Mouse (Mus musculus) heart, embryonic 10.5 days (tissue): Measurements from ENCODE around the gene Wfdc15a. TPM values are rescaled to one million over a fixed set of nuclear protein-coding genes. Genes with fewer than 3 reads are reported as not detected.

Experiments
- polyA plus RNA-seq: library from polyadenylated mRNA; unstranded; fragments of >200 nt; fragmentation: Nextera tagmentation; extraction: Ambion mirVana; gene quantifications from 2 replicates; pipeline ENCODE4 v1.2.1, GENCODE M21; 2016

The Wfdc15a gene
- polyA plus RNA-seq, 1 experiment from 2014 or later = not detected

Other genes starting within 250 kb of the Wfdc15a start
- gene Ywhab, start 205.2 kb downstream of the Wfdc15a start, polyA plus RNA-seq = 274 and 296 TPM in 2 replicates
- gene Pabpc1l, start 174.7 kb downstream of the Wfdc15a start, polyA plus RNA-seq = 0.63 and 1.1 TPM in 2 replicates
- gene Stk4, start 129.8 kb downstream of the Wfdc15a start, polyA plus RNA-seq = 20.5 and 23.6 TPM in 2 replicates
- gene Tomm34, start 129.0 kb downstream of the Wfdc15a start, polyA plus RNA-seq = 58.7 and 65.0 TPM in 2 replicates
- gene Kcns1, start 29.0 kb downstream of the Wfdc15a start, polyA plus RNA-seq = not detected in 2 replicates
- gene Wfdc5, start 17.4 kb downstream of the Wfdc15a start, polyA plus RNA-seq = not detected in 2 replicates
- not detected in 2 replicates for gene Wfdc12, start 9.5 kb downstream of the Wfdc15a start, polyA plus RNA-seq
- gene Wfdc15b, start 21.5 kb upstream of the Wfdc15a start, polyA plus RNA-seq = not detected in 2 replicates
- not detected in 2 replicates for gene Svs2, start 38.3 kb upstream of the Wfdc15a start, polyA plus RNA-seq
- not detected in 2 replicates for gene Svs3b, start 56.5 kb upstream of the Wfdc15a start, polyA plus RNA-seq
- gene Svs4, start 78.3 kb upstream of the Wfdc15a start, polyA plus RNA-seq = not detected in 2 replicates
- not detected in 2 replicates for gene Svs3a, start 89.1 kb upstream of the Wfdc15a start, polyA plus RNA-seq
- gene Svs6, start 116.6 kb upstream of the Wfdc15a start, polyA plus RNA-seq = not detected in 2 replicates
- not detected in 2 replicates for gene Svs5, start 132.6 kb upstream of the Wfdc15a start, polyA plus RNA-seq
- 0.92 TPM in 1 of 2 replicates, not detected in the other for gene Slpi, start 189.0 kb upstream of the Wfdc15a start, polyA plus RNA-seq
- 0.02 and 0.08 TPM in 2 replicates for gene Rbpjl, start 203.0 kb upstream of the Wfdc15a start, polyA plus RNA-seq
- 0.76 and 1.2 TPM in 2 replicates for gene Matn4, start 205.0 kb upstream of the Wfdc15a start, polyA plus RNA-seq
- 37.3 and 37.8 TPM in 2 replicates for gene Sdc4, start 243.8 kb upstream of the Wfdc15a start, polyA plus RNA-seq